In the genomic region with DNA sequence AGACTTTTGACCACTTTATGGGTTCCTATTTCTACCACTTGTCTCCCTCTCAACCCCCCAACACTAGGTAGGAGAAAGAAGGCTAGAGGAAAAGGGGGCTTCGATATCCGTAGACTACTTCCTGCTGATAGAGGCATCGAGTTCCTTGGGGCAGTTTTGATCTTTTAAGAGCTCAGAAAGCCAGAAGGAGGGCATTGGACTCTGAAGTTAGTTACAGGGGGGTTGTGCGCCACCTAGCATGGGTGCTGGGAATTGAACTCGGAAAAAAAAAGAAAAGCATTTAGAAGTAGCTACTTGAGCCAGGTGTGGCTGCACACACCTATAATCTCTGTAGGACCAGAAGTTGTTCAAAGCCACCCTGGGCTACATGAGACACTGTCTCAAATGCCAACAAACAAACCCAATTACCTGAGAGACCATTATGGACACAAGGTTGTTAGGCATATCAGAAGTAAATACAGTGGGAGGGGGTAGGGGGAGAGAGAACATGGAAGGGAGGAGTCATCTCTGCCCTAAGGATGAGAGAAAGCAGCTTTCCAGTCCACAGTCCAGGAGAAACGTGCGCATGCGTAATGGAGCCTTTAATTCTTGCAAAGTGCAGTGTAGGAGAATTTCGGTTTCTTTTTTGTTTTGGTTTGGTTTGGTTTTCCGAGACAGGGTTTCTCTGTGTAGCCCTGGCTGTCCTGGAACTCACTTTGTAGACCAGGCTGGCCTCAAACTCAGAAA, we compare ENCODE assay signal across 8 mouse cellular contexts. TPM values are rescaled to one million over a fixed set of nuclear protein-coding genes. Genes with fewer than 3 reads are reported as not detected.
DNase-seq lines count a peak whose midpoint lies in the region; ATAC-seq and TF ChIP-seq lines count a peak whose summit lies in the region.

No protein-coding gene starts in this region.

- peaks cover 12% of the 10 kb centered on the region for H3K36me3 ChIP-seq in ES-Bruce4 (ENCODE audit: control insufficient read depth, insufficient read depth, low read length, poor library complexity, severe bottlenecking)
- peaks cover 37% of the 10 kb centered on the region for H3K36me3 ChIP-seq in heart, postnatal 0 days (replicated peaks; ENCODE audit: control insufficient read depth, insufficient read depth, low read length)
- peaks cover 10% of the 10 kb centered on the region for H3K36me3 ChIP-seq in lung, embryonic 16.5 days (ENCODE audit: control insufficient read depth, insufficient read depth, low read length)

- TF ChIP-seq EP300 in ES-Bruce4 (IDR thresholded peaks at IDR 0.05; ENCODE audit: insufficient read depth, low read depth, low read length), result no peak
- no peak for TF ChIP-seq EP300 in heart, postnatal 0 days (IDR thresholded peaks at IDR 0.05; ENCODE audit: low read depth)

- H3K9ac ChIP-seq in ES-Bruce4 (ENCODE audit: low read depth, poor library complexity, severe bottlenecking), result peak overlapping the region; percentile 89
- peak overlapping the region; percentile 89 for H3K9ac ChIP-seq in heart, postnatal 0 days (replicated peaks; ENCODE audit: low read depth, low read length)
- peak overlapping the region; percentile 96 for H3K9ac ChIP-seq in lung, embryonic 16.5 days (ENCODE audit: low read length)

- WGBS in bone marrow, adult 2 months, result 37% methylated on average over 10 of the region's 10 CpGs
- 34% methylated on average over 10 of the region's 10 CpGs for WGBS in heart, postnatal 0 days
- 33% methylated on average over 10 of the region's 10 CpGs for WGBS in lung, embryonic 16.5 days

- H3K4me1 ChIP-seq in ES-Bruce4 (ENCODE audit: control insufficient read depth, insufficient read depth, low read length), result no peaks in the 10 kb centered on the region
- peaks cover 1% of the 10 kb centered on the region; the same call in 1 of the 2 replicates for H3K4me1 ChIP-seq in bone marrow, adult 2 months (ENCODE audit: control insufficient read depth, insufficient read depth, low read length)
- no peaks in the 10 kb centered on the region for H3K4me1 ChIP-seq in heart, postnatal 0 days (ENCODE audit: control insufficient read depth, insufficient read depth)
- peaks cover 9% of the 10 kb centered on the region for H3K4me1 ChIP-seq in lung, embryonic 16.5 days (replicated peaks; ENCODE audit: control insufficient read depth, insufficient read depth, low read length)

- peak overlapping the region; percentile 37; the same call in 1 of the 2 replicates for H3K27ac ChIP-seq in ES-Bruce4 (ENCODE audit: insufficient read depth, low read length)
- H3K27ac ChIP-seq in bone marrow, adult 2 months (ENCODE audit: control insufficient read depth, insufficient read depth, low read depth, low read length, poor library complexity), result peak overlapping the region; percentile 76; the same call in 1 of the 2 replicates
- peak overlapping the region; percentile 90 for H3K27ac ChIP-seq in heart, postnatal 0 days (ENCODE audit: low read depth)
- H3K27ac ChIP-seq in lung, embryonic 16.5 days (ENCODE audit: low read length), result peak overlapping the region; percentile 91

- peak; percentile 60 for ATAC-seq in erythroblast, adult 5-6 weeks (replicated peaks; ENCODE audit: low FRiP score, poor library complexity, severe bottlenecking)
- no peak for ATAC-seq in heart, postnatal 0 days (ENCODE audit: insufficient read depth, low read depth)
- ATAC-seq in lung, embryonic 16.5 days (ENCODE audit: low read depth), result peak; percentile 24; the same call in 1 of the 2 replicates

- peak overlapping the region; percentile 95 for H3K4me2 ChIP-seq in heart, postnatal 0 days (ENCODE audit: low read depth, low read length)
- peak overlapping the region; percentile 99 for H3K4me2 ChIP-seq in lung, embryonic 16.5 days (ENCODE audit: low read depth, low read length)

- H3K4me3 ChIP-seq in ES-Bruce4 (ENCODE audit: low read depth, low read length), result peak overlapping the region; percentile 88
- peak overlapping the region; percentile 89 for H3K4me3 ChIP-seq in bone marrow, adult 2 months (replicated peaks; ENCODE audit: control insufficient read depth, low read depth, low read length)
- H3K4me3 ChIP-seq in heart, postnatal 0 days (ENCODE audit: low read depth, low read length), result peak overlapping the region; percentile 99
- peak overlapping the region; percentile 100 for H3K4me3 ChIP-seq in lung, embryonic 16.5 days (ENCODE audit: low read length)

- peak; percentile 60 for DNase-seq in heart, postnatal 0 days (ENCODE audit: low spot score)
- peak; percentile 63 to 78 for DNase-seq in kidney, postnatal 4 days
- peak; percentile 36 for DNase-seq in ovary, postnatal 14 days (ENCODE audit: low spot score)
- peak; percentile 73 for DNase-seq in thymus, postnatal 25 days

- peak; percentile 40 for TF ChIP-seq CTCF in ES-Bruce4 (IDR thresholded peaks at IDR 0.05; ENCODE audit: low read depth, low read length)
- peak; percentile 60 for TF ChIP-seq CTCF in bone marrow, adult 2 months (IDR thresholded peaks at IDR 0.05; ENCODE audit: control insufficient read depth, insufficient read depth, low read length)
- peak; percentile 57 for TF ChIP-seq CTCF in heart, postnatal 0 days (IDR thresholded peaks at IDR 0.05; ENCODE audit: low read depth)

- H3K27me3 ChIP-seq in ES-Bruce4 (ENCODE audit: control insufficient read depth, insufficient read depth, low read length, poor library complexity, severe bottlenecking), result no peaks in the 10 kb centered on the region
- no peaks in the 10 kb centered on the region for H3K27me3 ChIP-seq in heart, postnatal 0 days (ENCODE audit: control insufficient read depth, insufficient read depth, low read length)
- H3K27me3 ChIP-seq in lung, embryonic 16.5 days (ENCODE audit: control insufficient read depth, insufficient read depth, low read depth, low read length), result no peaks in the 10 kb centered on the region

- no peaks in the 10 kb centered on the region for H3K9me3 ChIP-seq in ES-Bruce4 (replicated peaks; ENCODE audit: control insufficient read depth, insufficient read depth, low read length, poor library complexity, severe bottlenecking)
- no peaks in the 10 kb centered on the region for H3K9me3 ChIP-seq in heart, postnatal 0 days (replicated peaks; ENCODE audit: control insufficient read depth, low read length)
- no peaks in the 10 kb centered on the region for H3K9me3 ChIP-seq in lung, embryonic 16.5 days (ENCODE audit: control insufficient read depth, low read length)

- no peak for TF ChIP-seq POLR2A in ES-Bruce4 (IDR thresholded peaks at IDR 0.05; ENCODE audit: insufficient read depth, low read length)
- TF ChIP-seq POLR2A in bone marrow, adult 2 months (IDR thresholded peaks at IDR 0.05; ENCODE audit: borderline replicate concordance, control insufficient read depth, low read depth, low read length), result no peak

RNA-seq across cellular contexts. Expression of a gene that starts 1.2 kb away (rescaled TPM):
- polyA plus RNA-seq in ES-Bruce4 (2011; ENCODE audit: insufficient read depth, insufficient read length, low read depth, missing spikeins), result 56.1 and 64.1 TPM in 2 replicates
- polyA plus RNA-seq in bone marrow, adult 2 months (2011; ENCODE audit: insufficient read depth, insufficient read length, low replicate concordance, missing spikeins), result 7.5 and 13.5 TPM in 2 replicates
- total RNA-seq in erythroblast, adult 5-6 weeks (2015; ENCODE audit: low replicate concordance), result 40.0 and 44.9 TPM in 2 replicates
- total RNA-seq in erythroblast, adult 5-6 weeks (2017; ENCODE audit: low replicate concordance), result 69.3 and 79.0 TPM in 2 replicates
- total RNA-seq in heart, postnatal 0 days (2014; rRNA removed; ENCODE audit: low replicate concordance), result 14.8 and 20.3 TPM in 2 replicates
- 9.8 and 10.2 TPM in 2 replicates for polyA plus RNA-seq in heart, postnatal 0 days (2015; fragmentation: Nextera tagmentation; extraction: Ambion mirVana)
- 37.7 and 39.5 TPM in 2 replicates for polyA plus RNA-seq in lung, embryonic 16.5 days (2015; fragmentation: Nextera tagmentation; extraction: Ambion mirVana)

RNA-seq across cellular contexts. Expression of a gene that starts 32.7 kb away (rescaled TPM):
- polyA plus RNA-seq in ES-Bruce4 (2011; ENCODE audit: insufficient read depth, insufficient read length, low read depth, missing spikeins), result 19.1 and 20.3 TPM in 2 replicates
- 78.8 and 100 TPM in 2 replicates for polyA plus RNA-seq in bone marrow, adult 2 months (2011; ENCODE audit: insufficient read depth, insufficient read length, low replicate concordance, missing spikeins)
- total RNA-seq in erythroblast, adult 5-6 weeks (2015; ENCODE audit: low replicate concordance), result 323 and 353 TPM in 2 replicates
- 448 and 511 TPM in 2 replicates for total RNA-seq in erythroblast, adult 5-6 weeks (2017; ENCODE audit: low replicate concordance)
- total RNA-seq in heart, postnatal 0 days (2014; rRNA removed; ENCODE audit: low replicate concordance), result 34.5 and 48.2 TPM in 2 replicates
- polyA plus RNA-seq in heart, postnatal 0 days (2015; fragmentation: Nextera tagmentation; extraction: Ambion mirVana), result 17.1 and 17.2 TPM in 2 replicates
- polyA plus RNA-seq in lung, embryonic 16.5 days (2015; fragmentation: Nextera tagmentation; extraction: Ambion mirVana), result 13.8 and 14.3 TPM in 2 replicates

RNA-seq across cellular contexts. Expression of a gene that starts 55.7 kb away (rescaled TPM):
- 42.6 and 42.8 TPM in 2 replicates for polyA plus RNA-seq in ES-Bruce4 (2011; ENCODE audit: insufficient read depth, insufficient read length, low read depth, missing spikeins)
- 41.5 and 54.8 TPM in 2 replicates for polyA plus RNA-seq in bone marrow, adult 2 months (2011; ENCODE audit: insufficient read depth, insufficient read length, low replicate concordance, missing spikeins)
- total RNA-seq in erythroblast, adult 5-6 weeks (2015; ENCODE audit: low replicate concordance), result 1.9 and 5.4 TPM in 2 replicates
- total RNA-seq in erythroblast, adult 5-6 weeks (2017; ENCODE audit: low replicate concordance), result 0.70 and 0.94 TPM in 2 replicates
- 180 and 491 TPM in 2 replicates for total RNA-seq in heart, postnatal 0 days (2014; rRNA removed; ENCODE audit: low replicate concordance)
- polyA plus RNA-seq in heart, postnatal 0 days (2015; fragmentation: Nextera tagmentation; extraction: Ambion mirVana), result 120 and 149 TPM in 2 replicates
- polyA plus RNA-seq in lung, embryonic 16.5 days (2015; fragmentation: Nextera tagmentation; extraction: Ambion mirVana), result 90.5 and 322 TPM in 2 replicates

Comparison
In these comparisons a context has a peak if more than half of its experiments do, and no peak if none do; other contexts are left out.
1. H3K27ac ChIP-seq: peak in every context shown above with its lines; median percentile 91 in lung, embryonic 16.5 days; 90 in heart, postnatal 0 days; 76 in bone marrow, adult 2 months; 37 in ES-Bruce4.